Mouse (Mus musculus): ENCODE data around the gene Cenpx. TPM values are rescaled to one million over a fixed set of nuclear protein-coding genes. Genes with fewer than 3 reads are reported as not detected.
"Not testable (repeated sequence)": the region's sequence is repeated elsewhere in the genome, so short reads cannot be mapped to it uniquely, and the experiment has no call there.

The Cenpx gene
- polyA plus RNA-seq, 1 experiment: 57.6 TPM

DNA sequence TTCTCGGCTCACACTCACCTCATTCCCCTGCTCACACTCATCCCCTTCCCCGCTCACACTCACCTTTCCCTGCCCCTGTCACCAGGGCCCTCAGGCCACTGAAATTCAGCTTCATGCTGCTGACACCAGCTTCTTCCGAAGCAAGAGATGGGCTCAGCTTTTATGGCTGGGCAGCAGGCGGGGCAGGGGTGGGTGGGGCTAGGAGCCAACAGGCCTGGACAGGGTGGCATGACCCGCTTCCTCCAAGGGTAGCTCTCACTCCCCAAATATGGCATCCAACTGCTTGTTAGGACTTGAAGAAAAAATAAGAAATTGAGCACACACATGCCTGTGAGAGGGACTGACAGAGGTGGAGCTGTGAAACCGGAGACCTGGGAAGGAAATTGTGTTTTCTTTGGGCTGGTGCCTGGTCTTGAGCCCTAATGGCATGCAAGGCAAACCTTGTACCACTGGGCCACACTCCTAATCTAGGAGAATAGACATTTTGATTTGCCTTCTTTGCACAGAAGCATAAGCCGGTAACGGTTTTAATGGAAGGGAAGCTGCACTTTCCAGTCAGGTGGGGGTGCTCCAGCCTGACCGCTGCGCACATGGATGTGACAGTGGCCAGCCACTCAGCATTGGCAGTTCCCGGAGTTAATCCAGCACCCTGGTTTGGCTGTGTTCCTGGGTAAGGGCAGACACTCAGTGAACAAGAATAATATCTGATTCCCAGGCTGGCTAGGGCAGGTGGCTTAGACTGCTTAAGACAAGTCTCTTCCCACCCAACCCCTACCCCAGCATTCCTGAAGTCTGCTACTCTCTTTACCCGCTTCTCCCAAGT, 18.5 kb upstream of the Cenpx start, which contains the start of gene Cbr2:
Gene Cbr2, minus strand, starts transcription at position 257 of the 823 bp plus-strand sequence.
- Histone ChIP-seq H3K36me3 (ENCODE audit: control insufficient read depth, insufficient read depth) (no peaks in the 10 kb centered on the region), H3ac (ENCODE audit: control insufficient read depth, insufficient read length, low read depth) (no peak within 1 kb of the TSS), H3K79me3 (ENCODE audit: low read depth) (no peaks in the 10 kb centered on the region), H3K4me3 (ENCODE audit: insufficient read depth, poor library complexity, severe bottlenecking) (no peak within 1 kb of the TSS), H3K79me2 (ENCODE audit: control insufficient read depth, insufficient read depth) (no peaks in the 10 kb centered on the region), H3K27me3 (ENCODE audit: control insufficient read depth, insufficient read depth, insufficient read length) (no peaks in the 10 kb centered on the region)
- TF ChIP-seq FOSL1 (IDR thresholded peaks at IDR 0.05; ENCODE audit: insufficient read depth, low read length, poor library complexity, severe bottlenecking): no peak
- no peak for TF ChIP-seq MAX (IDR thresholded peaks at IDR 0.05)
- no peak for TF ChIP-seq MYOG (IDR thresholded peaks at IDR 0.05; ENCODE audit: control insufficient read depth, extremely low read depth, insufficient read length)
- no peak for TF ChIP-seq MYOD1 (IDR thresholded peaks at IDR 0.05; ENCODE audit: control insufficient read depth, insufficient read length, low read depth)
- no peak for TF ChIP-seq CTCF (IDR thresholded peaks at IDR 0.05; ENCODE audit: control insufficient read depth, insufficient read depth, insufficient read length)
- no peak for TF ChIP-seq USF1 (IDR thresholded peaks at IDR 0.05; ENCODE audit: low read depth)
- no peak for TF ChIP-seq CEBPB (IDR thresholded peaks at IDR 0.05; ENCODE audit: low read depth)

- Histone ChIP-seq H3K79me2 (ENCODE audit: control insufficient read depth, insufficient read depth) (no peaks in the 10 kb centered on the region), H3K79me3 (ENCODE audit: low read depth) (no peaks in the 10 kb centered on the region), H3ac (ENCODE audit: control insufficient read depth, insufficient read length, low read depth) (no peak overlapping the region), H3K27me3 (ENCODE audit: control insufficient read depth, insufficient read depth, insufficient read length) (no peaks in the 10 kb centered on the region), H3K36me3 (ENCODE audit: control insufficient read depth, insufficient read depth) (no peaks in the 10 kb centered on the region), H3K4me3 (ENCODE audit: insufficient read depth, poor library complexity, severe bottlenecking) (no peak overlapping the region)
- no peak for TF ChIP-seq MYOD1 (IDR thresholded peaks at IDR 0.05; ENCODE audit: control insufficient read depth, insufficient read length, low read depth)
- TF ChIP-seq MYOG (IDR thresholded peaks at IDR 0.05; ENCODE audit: control insufficient read depth, extremely low read depth, insufficient read length): no peak
- no peak for TF ChIP-seq CEBPB (IDR thresholded peaks at IDR 0.05; ENCODE audit: low read depth)
- no peak for TF ChIP-seq MAX (IDR thresholded peaks at IDR 0.05)
- TF ChIP-seq USF1 (IDR thresholded peaks at IDR 0.05; ENCODE audit: low read depth): no peak
- TF ChIP-seq CTCF (IDR thresholded peaks at IDR 0.05; ENCODE audit: control insufficient read depth, insufficient read depth, insufficient read length): no peak
- no peak for TF ChIP-seq FOSL1 (IDR thresholded peaks at IDR 0.05; ENCODE audit: insufficient read depth, low read length, poor library complexity, severe bottlenecking)
Measured at GRCm38 (mm10) chr11:120731395-120731794, 17.9 kb upstream of the Cenpx start.

- no peaks in the 10 kb centered on the region for H3K79me2 ChIP-seq (ENCODE audit: control insufficient read depth, insufficient read depth)
- H3ac ChIP-seq (ENCODE audit: control insufficient read depth, insufficient read length, low read depth): no peak overlapping the region
- no peaks in the 10 kb centered on the region for H3K36me3 ChIP-seq (ENCODE audit: control insufficient read depth, insufficient read depth)
Measured at GRCm38 (mm10) chr11:120730331-120730870, 16.9 kb upstream of the Cenpx start.

DNA sequence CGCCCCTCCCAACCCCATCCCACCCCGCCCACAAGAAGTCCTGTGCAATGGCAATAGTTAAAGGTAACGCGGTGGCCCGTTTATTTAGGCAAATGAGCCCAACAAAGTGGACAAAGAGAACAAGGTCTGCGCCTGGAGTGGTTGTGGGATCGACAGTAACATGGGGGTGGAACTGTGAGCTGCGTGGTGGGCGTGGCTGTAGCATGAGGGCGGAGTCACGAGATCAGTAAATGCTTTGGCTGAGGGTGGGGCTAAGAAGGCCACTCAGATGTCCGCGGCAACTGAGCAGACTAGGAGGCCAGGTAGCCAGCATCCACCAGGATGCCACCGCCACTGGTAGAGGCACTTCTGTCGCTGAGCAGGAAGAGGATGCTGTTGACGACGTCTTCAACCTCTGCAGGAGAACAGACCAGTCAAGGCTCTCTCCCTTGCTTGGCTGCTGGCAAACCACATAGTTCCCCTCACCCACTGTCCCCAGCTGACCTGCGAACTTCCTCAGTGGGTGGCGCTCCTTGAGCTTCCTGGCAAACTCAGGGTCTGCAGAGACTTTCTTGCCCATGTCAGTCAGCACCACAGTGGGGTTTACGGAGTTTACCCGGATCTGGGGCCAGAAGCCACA, 16.0 kb upstream of the Cenpx start:
- not testable (repeated sequence) for H3K79me2 ChIP-seq (ENCODE audit: control insufficient read depth, insufficient read depth); H3K36me3 ChIP-seq (ENCODE audit: control insufficient read depth, insufficient read depth); H3K79me3 ChIP-seq (ENCODE audit: low read depth); H3ac ChIP-seq (ENCODE audit: control insufficient read depth, insufficient read length, low read depth); H3K4me3 ChIP-seq (ENCODE audit: insufficient read depth, poor library complexity, severe bottlenecking); H3K27me3 ChIP-seq (ENCODE audit: control insufficient read depth, insufficient read depth, insufficient read length)

More at GRCm38 (mm10) chr11:120730331-120730870, 16.9 kb upstream of the Cenpx start:
- no peak for TF ChIP-seq USF1 (IDR thresholded peaks at IDR 0.05; ENCODE audit: low read depth)
- TF ChIP-seq MYOD1 (IDR thresholded peaks at IDR 0.05; ENCODE audit: control insufficient read depth, insufficient read length, low read depth): no peak
- TF ChIP-seq CTCF (IDR thresholded peaks at IDR 0.05; ENCODE audit: control insufficient read depth, insufficient read depth, insufficient read length): no peak
- TF ChIP-seq FOSL1 (IDR thresholded peaks at IDR 0.05; ENCODE audit: insufficient read depth, low read length, poor library complexity, severe bottlenecking): no peak
- TF ChIP-seq MAX (IDR thresholded peaks at IDR 0.05): no peak
- no peak for TF ChIP-seq CEBPB (IDR thresholded peaks at IDR 0.05; ENCODE audit: low read depth)
- TF ChIP-seq MYOG (IDR thresholded peaks at IDR 0.05; ENCODE audit: control insufficient read depth, extremely low read depth, insufficient read length): no peak
- Histone ChIP-seq H3K79me3 (ENCODE audit: low read depth) (no peaks in the 10 kb centered on the region), H3K27me3 (ENCODE audit: control insufficient read depth, insufficient read depth, insufficient read length) (no peaks in the 10 kb centered on the region), H3K4me3 (ENCODE audit: insufficient read depth, poor library complexity, severe bottlenecking) (no peak overlapping the region)

DNA sequence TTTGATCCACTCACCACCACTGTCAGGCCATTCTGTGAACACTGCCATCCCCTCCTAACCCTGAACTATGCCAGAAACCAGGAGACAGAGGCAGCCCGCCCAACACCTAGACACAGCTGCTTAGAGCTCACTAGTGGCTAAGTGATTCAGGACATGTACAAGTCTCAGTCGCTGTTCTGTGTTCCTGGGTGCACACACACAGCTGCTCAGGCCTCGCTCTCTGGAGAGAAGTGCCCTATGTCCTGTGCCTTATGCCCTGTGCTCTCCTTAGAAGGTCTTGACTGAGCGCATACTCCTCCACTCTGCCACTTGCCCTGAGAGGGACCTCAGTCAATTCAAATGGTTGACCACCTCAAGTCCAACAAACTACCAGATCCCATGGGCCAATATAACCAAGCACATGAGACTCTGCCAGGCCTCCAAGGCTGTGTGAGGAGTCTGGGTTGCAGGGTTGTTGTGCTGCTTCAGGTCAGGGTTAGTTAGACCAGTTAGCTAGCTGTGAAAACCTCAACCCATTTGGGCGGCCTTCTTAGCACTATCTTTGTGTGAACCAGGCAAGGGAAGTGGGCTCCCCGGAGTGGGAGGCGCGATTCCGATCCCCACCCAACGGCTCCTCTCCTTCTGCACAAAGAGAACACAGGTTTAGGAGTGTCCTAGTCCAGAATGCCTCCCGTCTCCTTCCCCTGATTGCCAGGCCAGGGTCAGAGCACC, 15.1 kb upstream of the Cenpx start:
- Histone ChIP-seq H3K79me3 (ENCODE audit: low read depth) (no peaks in the 10 kb centered on the region), H3ac (ENCODE audit: control insufficient read depth, insufficient read length, low read depth) (no peak overlapping the region), H3K27me3 (ENCODE audit: control insufficient read depth, insufficient read depth, insufficient read length) (no peaks in the 10 kb centered on the region), H3K36me3 (ENCODE audit: control insufficient read depth, insufficient read depth) (no peaks in the 10 kb centered on the region), H3K4me3 (ENCODE audit: insufficient read depth, poor library complexity, severe bottlenecking) (no peak overlapping the region), H3K79me2 (ENCODE audit: control insufficient read depth, insufficient read depth) (no peaks in the 10 kb centered on the region)
- TF ChIP-seq CTCF (IDR thresholded peaks at IDR 0.05; ENCODE audit: control insufficient read depth, insufficient read depth, insufficient read length) (no peak), FOSL1 (IDR thresholded peaks at IDR 0.05; ENCODE audit: insufficient read depth, low read length, poor library complexity, severe bottlenecking) (no peak), MAX (IDR thresholded peaks at IDR 0.05) (no peak), MYOG (IDR thresholded peaks at IDR 0.05; ENCODE audit: control insufficient read depth, extremely low read depth, insufficient read length) (no peak), MYOD1 (IDR thresholded peaks at IDR 0.05; ENCODE audit: control insufficient read depth, insufficient read length, low read depth) (no peak), CEBPB (IDR thresholded peaks at IDR 0.05; ENCODE audit: low read depth) (no peak), USF1 (IDR thresholded peaks at IDR 0.05; ENCODE audit: low read depth) (no peak)
